ENCODE assay signal across 26 mouse cellular contexts in the genomic region with DNA sequence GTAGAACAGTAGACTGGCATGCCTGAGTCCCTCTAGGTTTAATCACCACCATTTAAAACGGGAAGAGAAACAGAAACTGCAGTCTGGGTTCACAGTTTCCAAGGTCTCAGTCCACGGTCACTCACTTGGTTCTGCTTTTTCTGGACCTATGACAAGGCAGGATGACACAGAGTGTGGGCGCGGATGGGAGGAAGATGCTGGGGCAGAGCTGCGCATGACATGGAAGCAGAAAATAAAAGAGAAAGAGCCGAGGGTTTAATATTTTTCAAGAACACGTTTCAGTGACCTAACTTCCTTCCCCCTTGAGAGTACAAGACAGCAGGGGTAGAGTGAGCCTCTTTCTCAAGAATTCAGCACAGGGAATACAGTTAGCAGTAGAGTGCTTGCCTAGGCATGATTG. TPM values are rescaled to one million over a fixed set of nuclear protein-coding genes. Genes with fewer than 3 reads are reported as not detected.
DNase-seq lines count a peak whose midpoint lies in the region; ATAC-seq and TF ChIP-seq lines count a peak whose summit lies in the region.
"Had no signal": no experiment of that assay in that cellular context is flagged by ENCODE, and none has a peak within 500 bp of the region (broad histone marks: within the 10 kb centered on the region; RNA-seq: fewer than 3 reads in every experiment).

No protein-coding gene starts in this region.

- dilution Hi-C loops in CH12.LX (cut with MboI; ENCODE audit: extremely low pct_ligation_motif_present, extremely low pct_unique_long_range_greater_than_20kb, low sequenced_read_pairs): no loop called here

- peak; percentile 88 for TF ChIP-seq EP300 in CH12.LX (IDR thresholded peaks at IDR 0.05; ENCODE audit: low read length)

- no peak overlapping the region for H3K27ac ChIP-seq in liver, adult 2 months (replicated peaks; ENCODE audit: insufficient read depth, low read depth, low read length)
- peak overlapping the region; percentile 50; the same call in 1 of the 2 replicates for H3K27ac ChIP-seq in CH12.LX (ENCODE audit: insufficient read depth, low read depth)
- H3K27ac ChIP-seq: embryonic facial prominence, embryonic 15.5 days; forebrain, embryonic 10.5 days; heart, adult 2 months; limb, embryonic 12.5 days; liver, embryonic 15.5 days; midbrain, embryonic 12.5 days; neural tube, embryonic 12.5 days had no signal

- WGBS in liver, adult 2 months: 88% methylated on average over 7 of the region's 7 CpGs

- H3K36me3 ChIP-seq in liver, adult 2 months (ENCODE audit: control insufficient read depth, insufficient read depth, low read length): no peaks in the 10 kb centered on the region
- no peaks in the 10 kb centered on the region for H3K36me3 ChIP-seq in CH12.LX (replicated peaks in 1 of 2; ENCODE audit: control insufficient read depth in 1 of 2, insufficient read depth in 1 of 2, low read length in 1 of 2)
- H3K36me3 ChIP-seq: embryonic facial prominence, embryonic 15.5 days; forebrain, embryonic 10.5 days; G1E; limb, embryonic 12.5 days; liver, embryonic 15.5 days; midbrain, embryonic 12.5 days; neural tube, embryonic 12.5 days had no signal

- DNase-seq in liver, adult 2 months (ENCODE audit: extremely low read depth, low read depth, low spot score): peak; percentile 31
- no peak for DNase-seq in liver
- peak; percentile 85 for DNase-seq in CH12.LX (ENCODE audit: extremely low read depth)
- DNase-seq in right cerebral cortex, postnatal 25 days: no peak
- DNase-seq in ovary, postnatal 10 days (ENCODE audit: low spot score): no peak
- DNase-seq in c-Kit-positive CD71-positive TER-119-positive erythroid progenitor cells, embryonic 14.5 days (ENCODE audit: low spot score): no peak
- DNase-seq: cerebellum, adult 11-12 months; cerebellum, postnatal 25 days; gastrocnemius, postnatal 10 days; heart, adult 2 months; heart, postnatal 36 days; lung, postnatal 14 days; right cerebral cortex, postnatal 4 days; thymus, postnatal 25 days had no signal

- TF ChIP-seq POLR2A in liver, adult 2 months (IDR thresholded peaks at IDR 0.05; ENCODE audit: extremely low read depth, insufficient read depth, low read length): no peak
- TF ChIP-seq POLR2A in CH12.LX (IDR thresholded peaks at IDR 0.05; ENCODE audit: low read depth, low read length): no peak

- H3K27me3 ChIP-seq in liver, adult 2 months (ENCODE audit: control insufficient read depth, insufficient read depth, low read length): no peaks in the 10 kb centered on the region
- no peaks in the 10 kb centered on the region for H3K27me3 ChIP-seq in CH12.LX (replicated peaks)
- H3K27me3 ChIP-seq: embryonic facial prominence, embryonic 15.5 days; liver, embryonic 15.5 days; midbrain, embryonic 12.5 days; neural tube, embryonic 12.5 days had no signal

- H3K9me3 ChIP-seq in CH12.LX (replicated peaks; ENCODE audit: low read length): peaks cover 6% of the 10 kb centered on the region
- H3K9me3 ChIP-seq: embryonic facial prominence, embryonic 15.5 days; forebrain, embryonic 10.5 days; G1E; limb, embryonic 12.5 days; liver, embryonic 15.5 days; midbrain, embryonic 12.5 days; neural tube, embryonic 12.5 days had no signal

- no peak for TF ChIP-seq CTCF in liver, adult 2 months (IDR thresholded peaks at IDR 0.05; ENCODE audit: low read depth, low read length)
- TF ChIP-seq CTCF in CH12.LX (conservative IDR thresholded peaks at IDR 0.05 in 1 of 2, IDR thresholded peaks at IDR 0.05 in 1 of 2; ENCODE audit: low read depth in 2 of 2, low read length in 2 of 2): no peak

- peak; percentile 65; the same call in 1 of the 2 replicates for ATAC-seq in common myeloid progenitor, adult 5-6 weeks (replicated peaks; ENCODE audit: low read depth, poor library complexity, severe bottlenecking)
- ATAC-seq in neutrophil, adult 5-6 weeks (ENCODE audit: extremely low read depth, insufficient number of reproducible peaks, low FRiP score, poor library complexity, severe bottlenecking): peak; percentile 33; the same call in 1 of the 2 replicates
- ATAC-seq: activated CD4-positive, CD25-positive, alpha-beta regulatory T cell, adult 4 months; hindbrain, embryonic 16.5 days; intestine, embryonic 16.5 days had no signal

- H3K4me1 ChIP-seq in liver, adult 2 months (ENCODE audit: control insufficient read depth, insufficient read depth, low read length): no peaks in the 10 kb centered on the region
- H3K4me1 ChIP-seq in CH12.LX (ENCODE audit: control insufficient read depth in 1 of 2, insufficient read depth in 2 of 2): peaks cover 8 to 12% of the 10 kb centered on the region in 2 experiments; a peak in 3 of 4 replicates
- H3K4me1 ChIP-seq: embryonic facial prominence, embryonic 15.5 days; forebrain, embryonic 10.5 days; limb, embryonic 12.5 days; liver, embryonic 15.5 days; midbrain, embryonic 12.5 days; neural tube, embryonic 12.5 days had no signal

- H3K4me2 ChIP-seq in CH12.LX (ENCODE audit: insufficient read depth, low read depth, poor library complexity, severe bottlenecking): peak overlapping the region; percentile 63
- H3K4me2 ChIP-seq: embryonic facial prominence, embryonic 15.5 days; limb, embryonic 12.5 days; liver, embryonic 15.5 days; midbrain, embryonic 12.5 days; neural tube, embryonic 12.5 days had no signal

- H3K9ac ChIP-seq in liver, adult 2 months (ENCODE audit: low read depth, low read length): no peak overlapping the region
- peak overlapping the region; percentile 21 for H3K9ac ChIP-seq in CH12.LX (ENCODE audit: insufficient read depth, low read depth)
- H3K9ac ChIP-seq: embryonic facial prominence, embryonic 15.5 days; limb, embryonic 12.5 days; liver, embryonic 15.5 days; midbrain, embryonic 12.5 days; neural tube, embryonic 12.5 days had no signal

- in situ Hi-C loops in CH12.LX (cut with MboI; ENCODE audit: low pct_ligation_motif_present, low pct_unique_long_range_greater_than_20kb, low sequenced_read_pairs): no loop called here

- no peaks in the 10 kb centered on the region for H3K79me2 ChIP-seq in liver, adult 2 months (ENCODE audit: control insufficient read depth, insufficient read depth, low read length)
- H3K79me2 ChIP-seq in CH12.LX (replicated peaks; ENCODE audit: control insufficient read depth, extremely low read depth, insufficient read depth, poor library complexity, severe bottlenecking): no peaks in the 10 kb centered on the region

- TF ChIP-seq RAD21 in CH12.LX (IDR thresholded peaks at IDR 0.05; ENCODE audit: low read depth, low read length): no peak

- no peak overlapping the region for H3K4me3 ChIP-seq in liver, adult 2 months (ENCODE audit: insufficient read depth, low read depth, low read length)
- H3K4me3 ChIP-seq in CH12.LX (replicated peaks in 1 of 3; ENCODE audit: low read depth in 2 of 3, low read length in 2 of 3, poor library complexity in 1 of 3): no peak overlapping the region
- H3K4me3 ChIP-seq: embryonic facial prominence, embryonic 15.5 days; forebrain, embryonic 10.5 days; heart, adult 2 months; limb, embryonic 12.5 days; liver, embryonic 15.5 days; midbrain, embryonic 12.5 days; neural tube, embryonic 12.5 days had no signal

TF ChIP-seq in CH12.LX, 34 proteins besides CTCF, POLR2A, EP300 and RAD21:
- TF ChIP-seq NELFE (IDR thresholded peaks at IDR 0.05; ENCODE audit: low read depth, low read length): 0 out of 2 replicates have a peak, but pooled peaks have one; percentile 25
- no peak for TF ChIP-seq GABPA (IDR thresholded peaks at IDR 0.05; ENCODE audit: insufficient replicate concordance, low read depth, low read length)
- 0 out of 2 replicates have a peak, but pooled peaks have one; percentile 30 for TF ChIP-seq TCF12 (IDR thresholded peaks at IDR 0.05; ENCODE audit: low read depth, low read length)
- TF ChIP-seq MAFK (IDR thresholded peaks at IDR 0.05; ENCODE audit: insufficient replicate concordance, low read length): 0 out of 2 replicates have a peak, but pooled peaks have one; percentile 4
- no peak for TF ChIP-seq MAZ (IDR thresholded peaks at IDR 0.05; ENCODE audit: low read depth, low read length)
- no peak for TF ChIP-seq ZNF384 (IDR thresholded peaks at IDR 0.05; ENCODE audit: low read depth, low read length)
- TF ChIP-seq JUN (IDR thresholded peaks at IDR 0.05; ENCODE audit: insufficient read depth, low read depth, low read length): peak; percentile 22; the same call in 1 of the 2 replicates
- no peak for TF ChIP-seq ZKSCAN1 (IDR thresholded peaks at IDR 0.05; ENCODE audit: borderline replicate concordance, low read depth, low read length)
- TF ChIP-seq CHD2 (IDR thresholded peaks at IDR 0.05; ENCODE audit: low read length): peak; percentile 62
- TF ChIP-seq NRF1 (IDR thresholded peaks at IDR 0.05; ENCODE audit: low read depth, low read length): peak; percentile 77
- peak; percentile 60 for TF ChIP-seq JUND (conservative IDR thresholded peaks at IDR 0.05; ENCODE audit: low read depth, low read length)
- TF ChIP-seq ETS1 (conservative IDR thresholded peaks at IDR 0.05; ENCODE audit: low read depth, low read length): peak; percentile 59
- TF ChIP-seq KAT2A (IDR thresholded peaks at IDR 0.05; ENCODE audit: insufficient replicate concordance, low read length): no peak
- peak; percentile 49; the same call in 1 of the 2 replicates for TF ChIP-seq MEF2A (IDR thresholded peaks at IDR 0.05; ENCODE audit: borderline replicate concordance, low read depth, low read length)
- TF ChIP-seq IRF4 (IDR thresholded peaks at IDR 0.05; ENCODE audit: low read depth, low read length): peak; percentile 75
- TF ChIP-seq HCFC1 (IDR thresholded peaks at IDR 0.05; ENCODE audit: low read depth, low read length): no peak
- TF ChIP-seq UBTF (IDR thresholded peaks at IDR 0.05; ENCODE audit: low read depth, low read length): no peak
- TF ChIP-seq BHLHE40 (IDR thresholded peaks at IDR 0.05; ENCODE audit: low read depth, low read length): peak; percentile 68

RNA-seq across cellular contexts. Expression of a gene that starts 24.2 kb away (rescaled TPM):
- 14.8 and 20.5 TPM in 2 replicates for total RNA-seq in liver, adult 2 months (2014; rRNA removed)
- polyA plus RNA-seq in liver, adult 2 months (2012; rRNA removed): 7.0 and 12.7 TPM in 2 replicates
- 11.8 and 13.4 TPM in 2 replicates for total RNA-seq in CH12.LX (2012; rRNA removed)
- total RNA-seq in CH12.LX (2014; rRNA removed): 10.6 and 11.0 TPM in 2 replicates
- 20.3 and 21.7 TPM in 2 replicates for polyA plus RNA-seq in CH12.LX (2012; ENCODE audit: insufficient read length, low read depth)
- total RNA-seq in common myeloid progenitor, adult 5-6 weeks (2017): 8.2 and 22.5 TPM in 2 replicates
- 16.5 and 19.6 TPM in 2 replicates for total RNA-seq in neutrophil, adult 5-6 weeks (2017)

Comparison
In these comparisons a context has a peak if more than half of its experiments do, and no peak if none do; other contexts are left out.
1. DNase-seq: peak in liver, adult 2 months (single experiment) and CH12.LX (single experiment); none in liver (single experiment), right cerebral cortex, postnatal 25 days (single experiment), ovary, postnatal 10 days (single experiment) and c-Kit-positive CD71-positive TER-119-positive erythroid progenitor cells, embryonic 14.5 days (single experiment).